Mouse (Mus musculus): ENCODE measurements around the gene Jade1.

Jade1 gene

GRCm38 (mm10) chr3:41599226-41599625 lies 43.7 kb downstream of the Jade1 start:
- WGBS, result 90% methylated on average over 10 of the region's 10 CpGs

DNA sequence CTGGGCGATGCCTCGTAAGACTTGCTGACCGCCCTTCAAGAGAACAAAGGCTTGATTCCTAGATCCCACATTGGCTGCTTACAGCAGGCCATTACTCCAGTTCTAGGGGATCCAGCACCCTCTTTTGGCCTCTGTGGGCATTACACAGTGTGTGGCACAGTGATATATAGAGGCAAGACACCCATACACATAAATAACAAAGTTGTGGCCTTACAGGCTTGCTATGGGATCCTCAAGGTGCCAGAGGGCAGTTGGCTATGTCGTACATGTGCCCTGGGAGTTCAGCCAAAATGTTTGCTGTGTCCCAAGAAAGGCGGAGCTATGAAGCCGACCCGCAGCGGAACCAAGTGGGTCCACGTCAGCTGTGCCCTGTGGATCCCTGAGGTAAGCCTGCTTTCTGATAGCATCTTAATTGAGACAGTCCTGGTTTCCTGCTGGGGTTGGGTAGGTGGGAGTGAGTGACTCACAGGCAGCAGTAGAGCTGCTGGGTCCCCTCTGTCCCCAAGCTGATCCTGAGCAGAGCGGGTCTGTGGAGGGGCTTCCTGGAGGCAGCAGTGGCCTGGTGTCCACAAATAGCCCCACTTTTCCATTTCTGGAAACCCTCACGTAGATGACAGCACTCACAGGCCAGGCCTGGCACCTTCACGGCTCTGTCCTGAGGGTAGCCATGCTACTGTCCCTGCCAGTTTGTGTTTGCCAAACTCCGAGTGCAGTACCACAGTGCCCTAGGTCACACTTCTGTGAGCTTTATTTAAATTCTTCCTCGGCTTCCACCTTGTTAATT lies 44.5 kb downstream of the Jade1 start:
- WGBS, result 82% methylated on average over 14 of the region's 14 CpGs

DNA sequence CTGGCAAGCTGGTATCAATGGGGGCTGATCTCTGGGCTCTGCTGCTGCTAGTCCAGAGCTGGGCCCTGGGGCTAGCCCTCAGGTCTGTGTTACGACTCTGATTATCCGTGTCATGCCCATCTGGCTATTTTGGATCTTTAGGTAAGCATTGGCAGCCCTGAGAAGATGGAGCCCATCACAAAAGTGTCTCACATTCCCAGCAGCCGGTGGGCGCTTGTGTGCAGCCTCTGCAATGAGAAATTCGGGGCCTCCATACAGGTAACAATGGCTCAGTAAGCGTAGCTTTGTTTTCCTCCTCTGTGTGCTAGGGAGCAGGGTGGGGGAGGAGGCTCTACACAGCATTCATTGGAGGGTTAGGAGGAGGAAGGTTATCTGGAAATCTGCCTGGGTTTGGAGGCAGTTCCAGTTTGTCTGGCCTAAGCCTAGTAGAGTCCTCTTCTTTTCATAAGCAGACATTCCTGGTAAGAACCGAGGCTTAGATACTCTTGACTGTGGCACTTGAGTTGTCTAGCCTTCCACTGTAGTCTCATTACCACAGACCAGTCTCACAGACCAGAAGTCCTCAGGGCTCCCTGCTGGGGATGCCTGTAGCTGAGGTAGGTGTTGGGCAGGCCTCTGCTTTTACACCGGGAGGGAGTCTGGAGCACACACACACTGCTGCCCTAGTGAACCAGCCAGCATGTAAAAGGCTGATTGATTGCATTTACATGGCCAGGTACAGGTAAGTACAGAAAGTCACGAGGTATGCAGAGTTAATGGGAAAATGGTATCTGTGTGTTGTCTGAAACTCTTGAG lies 45.9 kb downstream of the Jade1 start:
- 88% methylated on average over 9 of the region's 9 CpGs for WGBS

- WGBS, result 65% methylated on average over 10 of the region's 10 CpGs
Measured at GRCm38 (mm10) chr3:41602933-41603332, 47.4 kb downstream of the Jade1 start.

GRCm38 (mm10) chr3:41603470-41604019 lies 48.0 kb downstream of the Jade1 start:
- 64% methylated on average over 5 of the region's 5 CpGs for WGBS

DNA sequence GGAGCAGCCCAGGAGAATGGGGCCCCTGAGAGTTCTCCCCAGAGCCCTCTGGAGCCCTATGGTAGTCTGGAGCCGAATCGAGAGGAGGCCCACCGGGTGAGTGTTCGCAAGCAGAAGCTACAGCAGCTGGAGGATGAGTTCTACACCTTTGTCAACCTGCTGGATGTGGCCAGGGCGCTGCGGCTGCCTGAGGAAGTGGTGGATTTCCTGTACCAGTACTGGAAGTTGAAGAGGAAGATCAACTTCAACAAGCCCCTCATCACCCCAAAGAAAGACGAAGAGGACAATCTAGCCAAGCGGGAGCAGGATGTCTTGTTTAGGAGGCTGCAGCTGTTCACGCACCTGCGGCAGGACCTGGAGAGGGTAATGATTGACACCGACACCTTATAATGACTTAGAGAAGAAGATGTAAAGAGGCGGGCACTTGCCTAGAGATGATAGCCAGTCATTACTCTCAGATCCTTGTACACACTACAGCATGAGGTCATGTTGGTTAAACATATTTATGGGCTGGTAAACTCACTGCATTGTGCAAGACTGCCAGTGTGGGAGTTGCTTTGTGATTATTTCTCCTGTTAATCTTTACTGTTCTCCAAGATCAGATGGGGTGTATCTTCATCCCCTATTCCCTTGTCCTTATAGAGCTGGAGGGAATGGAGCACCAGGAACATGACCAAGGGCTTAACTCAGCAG lies 49.2 kb downstream of the Jade1 start:
- WGBS, result 88% methylated on average over 12 of the region's 12 CpGs

GRCm38 (mm10) chr3:41605601-41606329 lies 50.2 kb downstream of the Jade1 start:
- WGBS, result 86% methylated on average over 13 of the region's 13 CpGs

GRCm38 (mm10) chr3:41606330-41606664 lies 50.8 kb downstream of the Jade1 start:
- 86% methylated on average over 4 of the region's 4 CpGs for WGBS

DNA sequence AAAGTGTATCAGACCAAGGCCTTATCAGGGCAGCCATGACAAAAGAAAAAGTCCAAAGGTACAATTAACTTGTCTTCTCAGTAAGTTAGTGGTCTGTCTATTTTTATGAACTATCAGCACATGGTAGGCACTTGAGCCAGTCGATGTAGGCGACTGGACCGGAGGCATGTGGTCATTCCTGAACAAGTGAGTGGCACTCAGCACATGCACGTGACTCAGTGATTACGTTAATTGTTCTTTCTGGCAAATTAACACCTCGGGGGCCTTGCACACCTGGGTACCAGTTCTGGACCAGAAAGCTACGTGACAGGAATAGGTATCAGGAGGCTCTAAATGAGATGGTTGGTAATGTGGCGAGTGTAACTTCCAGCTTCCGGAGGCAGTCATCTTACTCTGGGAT lies 51.5 kb downstream of the Jade1 start:
- WGBS, result 91% methylated on average over 9 of the region's 9 CpGs

DNA sequence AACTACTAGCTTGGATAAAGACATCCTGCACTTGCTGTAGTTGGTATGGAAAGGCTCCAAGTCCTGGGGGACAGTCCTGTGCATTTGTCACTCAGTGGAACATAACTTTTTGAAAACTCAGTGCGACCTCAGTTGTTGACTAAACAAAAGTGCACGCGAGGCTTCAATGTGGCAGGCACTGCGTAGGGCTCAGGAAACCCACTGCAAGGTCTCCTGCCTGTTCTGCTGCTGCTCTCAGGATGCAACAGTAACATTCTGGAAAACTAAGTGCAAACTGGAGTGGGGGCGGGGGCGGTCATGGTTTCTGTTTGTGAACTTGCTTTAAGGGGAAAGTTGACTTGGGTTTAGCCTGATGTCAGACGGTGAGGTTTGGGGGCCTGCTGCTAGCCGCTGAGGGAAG lies 51.9 kb downstream of the Jade1 start:
- WGBS, result 87% methylated on average over 8 of the region's 8 CpGs

DNA sequence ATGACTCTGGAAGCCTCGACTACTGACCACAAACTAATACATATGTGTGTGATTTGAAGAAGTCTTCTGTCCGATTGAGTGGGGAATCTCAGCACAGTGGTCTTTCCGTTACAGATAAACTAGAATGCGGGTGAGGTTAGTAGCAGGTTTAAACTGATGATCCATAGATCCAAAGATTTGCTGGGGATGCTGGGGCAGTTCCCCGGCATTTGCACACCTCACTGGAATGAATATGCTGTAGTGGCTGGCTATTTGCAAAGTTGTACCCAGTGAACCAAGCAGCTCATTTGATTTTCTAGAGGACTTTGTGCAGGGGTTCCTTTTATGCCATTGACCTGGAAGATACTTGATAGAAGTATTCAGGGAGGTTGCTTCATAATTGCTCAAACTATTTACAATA lies 53.5 kb downstream of the Jade1 start:
- 96% methylated on average over 5 of the region's 5 CpGs for WGBS

- 96% methylated on average over 3 of the region's 3 CpGs for WGBS
Measured at GRCm38 (mm10) chr3:41612211-41612610, 56.7 kb downstream of the Jade1 start.

GRCm38 (mm10) chr3:41613706-41614105 lies 58.2 kb downstream of the Jade1 start:
- WGBS, result 63% methylated on average over 9 of the region's 9 CpGs

- 82% methylated on average over 5 of the region's 5 CpGs for WGBS
Measured at GRCm38 (mm10) chr3:41614230-41614985, 58.9 kb downstream of the Jade1 start.

DNA sequence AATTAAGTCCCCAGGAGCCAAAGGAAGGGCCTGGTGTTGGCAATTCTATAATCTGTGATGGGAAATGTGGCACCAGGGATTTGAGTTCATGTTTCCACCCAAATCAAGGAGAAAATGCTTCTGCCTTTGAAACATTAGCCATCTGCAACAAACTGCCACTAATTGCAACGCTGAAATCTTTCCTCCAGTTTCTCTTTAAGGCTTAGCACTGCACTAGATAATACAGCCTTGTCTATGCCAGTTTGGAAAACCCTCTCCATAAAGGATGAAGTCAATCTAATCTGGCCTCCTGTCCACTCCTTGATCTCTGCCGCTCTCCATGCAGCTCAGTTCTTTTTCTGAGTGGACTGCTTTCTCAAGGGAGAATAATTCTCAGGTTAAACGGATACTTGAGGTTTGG lies 62.5 kb downstream of the Jade1 start:
- 61% methylated on average over 3 of the region's 3 CpGs for WGBS

- 59% methylated on average over 3 of the region's 3 CpGs for WGBS
Measured at GRCm38 (mm10) chr3:41618488-41618887, 63.0 kb downstream of the Jade1 start.

DNA sequence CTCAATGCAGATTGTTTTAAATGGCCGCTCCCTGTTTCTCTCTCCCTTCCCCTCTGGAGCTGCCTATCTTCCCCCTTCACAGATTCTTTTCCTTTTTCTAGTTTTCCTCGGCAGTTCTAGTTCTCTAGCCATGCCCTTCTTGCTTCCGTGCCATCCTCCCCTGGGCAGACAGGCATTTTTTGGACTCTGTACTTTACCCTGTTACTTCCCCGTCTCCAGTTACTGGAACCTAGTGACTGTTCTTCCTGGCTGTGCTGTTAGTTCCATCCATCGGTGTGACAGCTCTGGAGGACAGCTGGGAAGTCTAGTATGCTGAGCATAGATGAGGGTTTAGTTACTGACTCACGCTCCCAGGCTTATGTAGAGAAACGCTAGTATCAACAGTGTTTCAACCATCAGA lies 65.4 kb downstream of the Jade1 start:
- 85% methylated on average over 7 of the region's 7 CpGs for WGBS

DNA sequence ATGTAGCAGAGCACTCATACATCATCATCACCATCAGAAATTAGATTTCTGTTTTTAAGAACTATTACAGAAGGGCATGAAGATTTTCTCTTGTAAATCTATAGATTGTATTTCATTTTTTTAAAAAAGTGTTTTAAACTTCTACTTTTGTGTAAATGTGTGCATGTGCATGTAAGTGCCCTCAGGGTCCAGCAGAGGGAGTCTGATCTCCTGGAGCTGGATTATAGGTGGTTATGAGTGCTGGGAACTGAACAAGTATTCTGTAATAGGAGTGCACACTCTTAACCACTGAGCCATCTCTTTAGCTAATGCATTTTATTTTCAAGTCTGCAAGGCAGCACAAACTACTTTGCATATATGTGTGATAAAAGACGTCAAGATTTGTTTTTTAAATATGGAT lies 100.1 kb downstream of the Jade1 start:
- 87% methylated on average over 1 of the region's 1 CpGs for WGBS

Measured in cerebral cortex, adult 2 months (tissue).